ENCODE assay signal across 28 mouse cellular contexts in genomic region chr12:112497731-112498130, GRCm38 (mm10). TPM values are rescaled to one million over a fixed set of nuclear protein-coding genes. Genes with fewer than 3 reads are reported as not detected.
DNase-seq lines count a peak whose midpoint lies in the region; ATAC-seq and TF ChIP-seq lines count a peak whose summit lies in the region.
"Had no signal": no experiment of that assay in that cellular context is flagged by ENCODE, and none has a peak within 500 bp of the region (broad histone marks: within the 10 kb centered on the region; RNA-seq: fewer than 3 reads in every experiment).

No protein-coding gene starts in this region.

- ATAC-seq in heart, embryonic 12.5 days (ENCODE audit: insufficient number of reproducible peaks, low FRiP score) = no peak
- no peak for ATAC-seq in intestine, postnatal 0 days
- no peak for ATAC-seq in intestine, embryonic 16.5 days
- no peak for ATAC-seq in liver, postnatal 0 days
- no peak for ATAC-seq in liver, embryonic 11.5 days (replicated peaks; ENCODE audit: low FRiP score)
- no peak for ATAC-seq in granulocyte monocyte progenitor cell, adult 5-6 weeks (replicated peaks; ENCODE audit: poor library complexity, severe bottlenecking)
- ATAC-seq: forebrain, embryonic 16.5 days had no signal

- DNase-seq in heart, adult 2 months = peak in 1 of 2 experiments; percentile 27
- no peak for DNase-seq in liver, postnatal 0 days
- DNase-seq in liver, embryonic 11.5 days (ENCODE audit: low spot score) = no peak
- DNase-seq: adrenal gland, adult 2 months; cerebellum, adult 11 months; cerebellum, adult 9-11 months; gastrocnemius, postnatal 25 days; kidney, postnatal 36 days; layer of hippocampus, adult 9-11 months; left cerebral cortex, postnatal 4 days; lung, embryonic 14.5 days; lung, postnatal 36 days; midbrain, embryonic 14.5 days; right cerebral cortex, postnatal 14 days had no signal

- WGBS in heart, adult 2 months = 56% methylated on average over 8 of the region's 8 CpGs
- 65% methylated on average over 8 of the region's 8 CpGs for WGBS in heart, embryonic 12.5 days
- 75% methylated on average over 8 of the region's 8 CpGs for WGBS in intestine, postnatal 0 days
- 82% methylated on average over 8 of the region's 8 CpGs for WGBS in intestine, embryonic 16.5 days
- 69% methylated on average over 8 of the region's 8 CpGs for WGBS in liver, postnatal 0 days (ENCODE audit: insufficient replicate concordance)
- WGBS in liver, embryonic 11.5 days = 75% methylated on average over 8 of the region's 8 CpGs

- no peaks in the 10 kb centered on the region for H3K79me2 ChIP-seq in heart, adult 2 months (replicated peaks; ENCODE audit: control insufficient read depth, insufficient read depth, low read length)

- no peak for TF ChIP-seq EP300 in heart, adult 2 months (IDR thresholded peaks at IDR 0.05; ENCODE audit: insufficient read depth, low read depth, low read length)
- no peak for TF ChIP-seq EP300 in liver, postnatal 0 days (IDR thresholded peaks at IDR 0.05; ENCODE audit: low read depth)

- H3K36me3 ChIP-seq in heart, adult 2 months (ENCODE audit: control insufficient read depth, insufficient read depth, low read length) = no peaks in the 10 kb centered on the region
- no peaks in the 10 kb centered on the region for H3K36me3 ChIP-seq in heart, embryonic 12.5 days
- H3K36me3 ChIP-seq in intestine, postnatal 0 days (ENCODE audit: control insufficient read depth, insufficient read depth) = no peaks in the 10 kb centered on the region
- no peaks in the 10 kb centered on the region for H3K36me3 ChIP-seq in intestine, embryonic 16.5 days (ENCODE audit: control insufficient read depth, insufficient read depth, low read length)
- no peaks in the 10 kb centered on the region for H3K36me3 ChIP-seq in liver, postnatal 0 days (replicated peaks; ENCODE audit: insufficient read depth, low read length)
- H3K36me3 ChIP-seq in liver, embryonic 11.5 days (ENCODE audit: control insufficient read depth, insufficient read depth, low read length) = no peaks in the 10 kb centered on the region
- H3K36me3 ChIP-seq: forebrain, embryonic 10.5 days; G1E; heart, embryonic 15.5 days; limb, embryonic 15.5 days; neural tube, embryonic 12.5 days had no signal

- intact Hi-C loops in heart, adult 2 months (cut with DNase I) = loop anchor here (2.0 kb wide), 1 partner anchor 45 kb away; no protein-coding TSS in a partner anchor

- no peak overlapping the region for H3K27ac ChIP-seq in heart, adult 2 months
- no peak overlapping the region for H3K27ac ChIP-seq in heart, embryonic 12.5 days (ENCODE audit: poor library complexity, severe bottlenecking)
- H3K27ac ChIP-seq in intestine, postnatal 0 days (ENCODE audit: low read depth, low read length) = no peak overlapping the region
- H3K27ac ChIP-seq in intestine, embryonic 16.5 days (ENCODE audit: low read length) = no peak overlapping the region
- H3K27ac ChIP-seq in liver, postnatal 0 days (ENCODE audit: low read depth) = no peak overlapping the region
- no peak overlapping the region for H3K27ac ChIP-seq in liver, embryonic 11.5 days (ENCODE audit: low read depth, low read length)
- H3K27ac ChIP-seq: forebrain, embryonic 10.5 days; heart, embryonic 15.5 days; hindbrain, embryonic 14.5 days; limb, embryonic 15.5 days; neural tube, embryonic 12.5 days had no signal

- peak; percentile 48 for TF ChIP-seq CTCF in heart, adult 2 months (IDR thresholded peaks at IDR 0.05)
- TF ChIP-seq CTCF in intestine, postnatal 0 days (IDR thresholded peaks at IDR 0.05; ENCODE audit: low read depth) = peak; percentile 17; the same call in 1 of the 2 replicates
- peak; percentile 24; the same call in 1 of the 2 replicates for TF ChIP-seq CTCF in liver, postnatal 0 days (IDR thresholded peaks at IDR 0.05; ENCODE audit: low read depth)

- H3K9ac ChIP-seq in heart, adult 2 months (ENCODE audit: low read depth, low read length) = no peak overlapping the region
- H3K9ac ChIP-seq in heart, embryonic 12.5 days = no peak overlapping the region
- no peak overlapping the region for H3K9ac ChIP-seq in intestine, postnatal 0 days (ENCODE audit: low read depth, low read length)
- H3K9ac ChIP-seq in intestine, embryonic 16.5 days (ENCODE audit: low read depth, low read length) = no peak overlapping the region
- H3K9ac ChIP-seq in liver, postnatal 0 days (replicated peaks) = no peak overlapping the region
- H3K9ac ChIP-seq in liver, embryonic 11.5 days (ENCODE audit: low read depth, low read length) = no peak overlapping the region
- H3K9ac ChIP-seq: heart, embryonic 15.5 days; hindbrain, embryonic 14.5 days; limb, embryonic 15.5 days; lung, embryonic 14.5 days; neural tube, embryonic 12.5 days had no signal

- H3K4me3 ChIP-seq in heart, adult 2 months = no peak overlapping the region
- no peak overlapping the region for H3K4me3 ChIP-seq in heart, embryonic 12.5 days
- H3K4me3 ChIP-seq in intestine, postnatal 0 days (ENCODE audit: low read depth, low read length) = no peak overlapping the region
- no peak overlapping the region for H3K4me3 ChIP-seq in intestine, embryonic 16.5 days (ENCODE audit: low read length)
- H3K4me3 ChIP-seq in liver, postnatal 0 days (ENCODE audit: low read depth, low read length) = no peak overlapping the region
- H3K4me3 ChIP-seq in liver, embryonic 11.5 days (ENCODE audit: low read depth, low read length) = no peak overlapping the region
- H3K4me3 ChIP-seq: forebrain, embryonic 10.5 days; heart, embryonic 15.5 days; limb, embryonic 15.5 days; megakaryocyte, embryonic 14.5 days; neural tube, embryonic 12.5 days had no signal

- H3K27me3 ChIP-seq in heart, adult 2 months (ENCODE audit: control insufficient read depth, insufficient read depth, low read length) = no peaks in the 10 kb centered on the region
- H3K27me3 ChIP-seq in heart, embryonic 12.5 days (replicated peaks) = peaks cover 27% of the 10 kb centered on the region; the same call in 1 of the 2 replicates
- H3K27me3 ChIP-seq in intestine, postnatal 0 days (replicated peaks; ENCODE audit: control insufficient read depth, insufficient read depth, low read length) = no peaks in the 10 kb centered on the region; the same call in 1 of the 2 replicates
- no peaks in the 10 kb centered on the region for H3K27me3 ChIP-seq in intestine, embryonic 16.5 days (replicated peaks; ENCODE audit: control insufficient read depth, insufficient read depth, low read length)
- no peaks in the 10 kb centered on the region for H3K27me3 ChIP-seq in liver, postnatal 0 days (ENCODE audit: insufficient read depth, low read length)
- 0 out of 2 replicates have a peak, but pooled peaks cover 3% of the 10 kb centered on the region for H3K27me3 ChIP-seq in liver, embryonic 11.5 days (replicated peaks; ENCODE audit: control insufficient read depth, insufficient read depth, low read length)
- H3K27me3 ChIP-seq: neural tube, embryonic 12.5 days had no signal

- H3K4me2 ChIP-seq in heart, embryonic 12.5 days = no peak overlapping the region
- H3K4me2 ChIP-seq in intestine, postnatal 0 days (replicated peaks; ENCODE audit: low read depth) = no peak overlapping the region
- no peak overlapping the region for H3K4me2 ChIP-seq in intestine, embryonic 16.5 days (ENCODE audit: low read depth, low read length)
- H3K4me2 ChIP-seq in liver, postnatal 0 days (ENCODE audit: low read depth, low read length) = no peak overlapping the region
- H3K4me2 ChIP-seq in liver, embryonic 11.5 days = no peak overlapping the region
- H3K4me2 ChIP-seq: heart, embryonic 15.5 days; hindbrain, embryonic 14.5 days; limb, embryonic 15.5 days; lung, embryonic 14.5 days; neural tube, embryonic 12.5 days had no signal

- no peaks in the 10 kb centered on the region for H3K4me1 ChIP-seq in heart, adult 2 months (ENCODE audit: control insufficient read depth, insufficient read depth, low read length)
- peaks cover 25% of the 10 kb centered on the region for H3K4me1 ChIP-seq in heart, embryonic 12.5 days (replicated peaks)
- H3K4me1 ChIP-seq in intestine, postnatal 0 days (replicated peaks; ENCODE audit: control insufficient read depth, insufficient read depth, low read length) = no peaks in the 10 kb centered on the region
- no peaks in the 10 kb centered on the region for H3K4me1 ChIP-seq in intestine, embryonic 16.5 days (ENCODE audit: control insufficient read depth, insufficient read depth, low read length)
- no peaks in the 10 kb centered on the region for H3K4me1 ChIP-seq in liver, postnatal 0 days (ENCODE audit: insufficient read depth)
- peaks cover 9% of the 10 kb centered on the region for H3K4me1 ChIP-seq in liver, embryonic 11.5 days (replicated peaks; ENCODE audit: control insufficient read depth, insufficient read depth, low read length)
- H3K4me1 ChIP-seq: limb, embryonic 15.5 days had no signal

- no peaks in the 10 kb centered on the region for H3K9me3 ChIP-seq in heart, embryonic 12.5 days (replicated peaks)
- H3K9me3 ChIP-seq in intestine, postnatal 0 days (ENCODE audit: control insufficient read depth) = no peaks in the 10 kb centered on the region
- no peaks in the 10 kb centered on the region for H3K9me3 ChIP-seq in intestine, embryonic 16.5 days (ENCODE audit: control insufficient read depth, low read length)
- no peaks in the 10 kb centered on the region for H3K9me3 ChIP-seq in liver, postnatal 0 days (ENCODE audit: low read length)
- no peaks in the 10 kb centered on the region for H3K9me3 ChIP-seq in liver, embryonic 11.5 days (ENCODE audit: control insufficient read depth, low read length)
- H3K9me3 ChIP-seq: forebrain, embryonic 10.5 days; G1E; heart, embryonic 15.5 days; limb, embryonic 15.5 days; megakaryocyte, embryonic 14.5 days; neural tube, embryonic 12.5 days had no signal

- no peak for TF ChIP-seq POLR2A in heart, adult 2 months (IDR thresholded peaks at IDR 0.05; ENCODE audit: insufficient read depth, low read depth, low read length)

RNA-seq across cellular contexts. Expression of gene A530016L24Rik, which starts 8.5 kb away (rescaled TPM):
- 10 to 100 TPM; 34.7 to 38.6 TPM for total RNA-seq in heart, adult 2 months (2021)
- 52.9 and 63.1 TPM in 2 replicates for polyA plus RNA-seq in heart, adult 2 months (2012; rRNA removed)
- polyA plus RNA-seq in heart, embryonic 12.5 days (2016; fragmentation: Nextera tagmentation; extraction: Ambion mirVana) = 6.7 and 7.4 TPM in 2 replicates
- 0.07 and 0.22 TPM in 2 replicates for polyA plus RNA-seq in intestine, postnatal 0 days (2015; fragmentation: Nextera tagmentation; extraction: Ambion mirVana)
- polyA plus RNA-seq in intestine, embryonic 16.5 days (2015; fragmentation: Nextera tagmentation; extraction: Ambion mirVana) = 0.10 and 0.18 TPM in 2 replicates
- polyA plus RNA-seq in liver, postnatal 0 days (2015; fragmentation: Nextera tagmentation; extraction: Ambion mirVana) = 0.06 TPM in 1 of 2 replicates, not detected in the other
- polyA plus RNA-seq in liver, embryonic 11.5 days (2014; fragmentation: Nextera tagmentation; extraction: Ambion mirVana) = 0.11 and 0.12 TPM in 2 replicates
- not detected in 2 replicates for total RNA-seq in granulocyte monocyte progenitor cell, adult 5-6 weeks (2014; fragmentation: Nextera tagmentation)
- total RNA-seq in granulocyte monocyte progenitor cell, adult 5-6 weeks (2017) = not detected in 2 replicates
- total RNA-seq: common myeloid progenitor, adult 5-6 weeks had no signal
- polyA plus RNA-seq: embryonic facial prominence, embryonic 11.5 days; forebrain, embryonic 10.5 days; G1E; lung, embryonic 14.5 days; midbrain, embryonic 14.5 days had no signal

RNA-seq across cellular contexts. Expression of gene Tmem179, which starts 18.8 kb away (rescaled TPM):
- total RNA-seq in heart, adult 2 months (2021) = not detected
- 0.44 and 0.62 TPM in 2 replicates for polyA plus RNA-seq in heart, adult 2 months (2012; rRNA removed)
- 0.68 and 0.88 TPM in 2 replicates for polyA plus RNA-seq in heart, embryonic 12.5 days (2016; fragmentation: Nextera tagmentation; extraction: Ambion mirVana)
- polyA plus RNA-seq in intestine, postnatal 0 days (2015; fragmentation: Nextera tagmentation; extraction: Ambion mirVana) = 1.8 and 1.9 TPM in 2 replicates
- polyA plus RNA-seq in intestine, embryonic 16.5 days (2015; fragmentation: Nextera tagmentation; extraction: Ambion mirVana) = 2.5 and 2.8 TPM in 2 replicates
- not detected in 2 replicates for polyA plus RNA-seq in liver, postnatal 0 days (2015; fragmentation: Nextera tagmentation; extraction: Ambion mirVana)
- 0.70 and 0.71 TPM in 2 replicates for polyA plus RNA-seq in liver, embryonic 11.5 days (2014; fragmentation: Nextera tagmentation; extraction: Ambion mirVana)
- not detected in 2 replicates for total RNA-seq in granulocyte monocyte progenitor cell, adult 5-6 weeks (2014; fragmentation: Nextera tagmentation)
- total RNA-seq in granulocyte monocyte progenitor cell, adult 5-6 weeks (2017) = not detected in 2 replicates
- total RNA-seq: common myeloid progenitor, adult 5-6 weeks; G1E had no signal
